Comparison of ENCODE assay signal across 28 mouse cellular contexts in the genomic region with DNA sequence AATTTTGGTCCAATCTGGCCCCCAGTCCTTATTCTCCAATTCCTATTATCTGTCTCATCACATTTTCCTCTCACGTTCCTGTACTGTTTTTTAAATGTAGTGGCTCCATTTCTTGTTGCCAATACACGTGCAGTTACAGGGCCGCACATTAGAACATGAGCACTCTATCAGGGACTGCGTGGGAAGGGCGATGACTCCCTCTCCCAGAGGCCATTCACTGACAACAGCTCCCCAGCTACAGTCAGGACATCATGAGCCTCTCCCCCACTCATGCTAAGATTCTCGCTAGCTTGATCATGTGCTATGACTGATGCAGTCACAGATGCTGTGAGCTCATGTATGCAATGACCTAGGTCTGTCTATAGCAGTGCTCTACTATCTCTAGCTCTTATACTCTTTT.
"Had no signal": no experiment of that assay in that cellular context is flagged by ENCODE, and none has a peak within 500 bp of the region (broad histone marks: within the 10 kb centered on the region; RNA-seq: fewer than 3 reads in every experiment).

No protein-coding gene starts in this region.

- H3K9me3 ChIP-seq: embryonic facial prominence, embryonic 10.5 days; embryonic facial prominence, embryonic 12.5 days; embryonic facial prominence, embryonic 13.5 days; embryonic facial prominence, embryonic 15.5 days; forebrain, embryonic 10.5 days; forebrain, embryonic 12.5 days; forebrain, embryonic 13.5 days; forebrain, embryonic 15.5 days had no signal

- H3K36me3 ChIP-seq: embryonic facial prominence, embryonic 12.5 days; embryonic facial prominence, embryonic 15.5 days; forebrain, embryonic 15.5 days had no signal

- H3K27ac ChIP-seq: embryonic facial prominence, embryonic 10.5 days; embryonic facial prominence, embryonic 12.5 days; embryonic facial prominence, embryonic 13.5 days; embryonic facial prominence, embryonic 15.5 days; forebrain, embryonic 10.5 days; forebrain, embryonic 12.5 days; forebrain, embryonic 13.5 days; forebrain, embryonic 15.5 days; gastrocnemius, adult 2 months; heart, adult 2 months had no signal

- H3K27me3 ChIP-seq: embryonic facial prominence, embryonic 12.5 days; embryonic facial prominence, embryonic 13.5 days; embryonic facial prominence, embryonic 15.5 days; forebrain, embryonic 12.5 days; forebrain, embryonic 13.5 days; forebrain, embryonic 15.5 days had no signal

- H3K4me1 ChIP-seq: embryonic facial prominence, embryonic 10.5 days; embryonic facial prominence, embryonic 12.5 days; embryonic facial prominence, embryonic 13.5 days; embryonic facial prominence, embryonic 15.5 days; forebrain, embryonic 10.5 days; forebrain, embryonic 12.5 days; forebrain, embryonic 13.5 days; forebrain, embryonic 15.5 days had no signal

- DNase-seq: cerebellum, adult 2 months; cerebellum, adult 8-10 months; cerebellum, adult 9-10 months; cerebellum, adult 9-11 months; cerebellum, postnatal 10 days; cerebellum, postnatal 14 days; cerebellum, postnatal 25 days; cerebellum, postnatal 36 days; embryo, embryonic 11 days; forebrain, postnatal 0 days; gastrocnemius, adult 2 months; gastrocnemius, postnatal 10 days; gastrocnemius, postnatal 14 days; gastrocnemius, postnatal 25 days; gastrocnemius, postnatal 36 days; heart, adult 18-20 months; heart, adult 2 months had no signal

- ATAC-seq: forebrain, embryonic 13.5 days; forebrain, embryonic 14.5 days; forebrain, embryonic 15.5 days; forebrain, embryonic 16.5 days; forebrain, postnatal 0 days had no signal

- H3K4me3 ChIP-seq: embryonic facial prominence, embryonic 10.5 days; embryonic facial prominence, embryonic 12.5 days; embryonic facial prominence, embryonic 13.5 days; embryonic facial prominence, embryonic 15.5 days; erythroblast, embryonic 14.5 days; forebrain, embryonic 10.5 days; forebrain, embryonic 12.5 days; forebrain, embryonic 13.5 days; forebrain, embryonic 15.5 days; gastrocnemius, adult 2 months; heart, adult 2 months had no signal
